Mouse (Mus musculus): ENCODE results near the gene Dnah5. TPM values are rescaled to one million over a fixed set of nuclear protein-coding genes. Genes with fewer than 3 reads are reported as not detected.
"Not testable (repeated sequence)": the region's sequence is repeated elsewhere in the genome, so short reads cannot be mapped to it uniquely, and the experiment has no call there.

Dnah5 gene
- polyA plus RNA-seq, 1 experiment = 0.25 TPM

DNA sequence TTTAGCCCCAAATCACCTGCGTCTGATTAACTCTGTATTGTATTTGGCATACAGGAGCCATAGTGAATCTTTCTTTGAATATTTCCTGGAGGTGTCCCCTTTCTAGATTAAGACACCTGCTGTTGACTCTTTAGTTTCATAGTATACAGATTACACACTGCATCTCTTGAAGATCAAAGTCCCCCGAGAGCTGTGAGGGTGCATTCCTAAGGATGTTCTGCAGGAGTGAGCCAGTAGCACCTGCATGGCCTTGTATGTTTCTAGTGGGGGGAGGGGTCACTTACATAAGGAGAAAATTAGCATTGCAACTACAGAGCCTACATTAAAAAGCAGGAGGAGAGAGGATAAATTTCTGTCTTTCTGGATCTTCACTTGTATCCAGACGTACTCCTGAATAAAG lies 201.1 kb downstream of the Dnah5 start:
- no peak for DNase-seq
- Histone ChIP-seq H3K27ac (ENCODE audit: insufficient read depth, low read length) (no peak overlapping the region), H3K4me3 (replicated peaks; ENCODE audit: insufficient read depth, low read depth, low read length) (no peak overlapping the region), H3K4me1 (ENCODE audit: control insufficient read depth, insufficient read depth, low read length) (no peaks in the 10 kb centered on the region), H3K27me3 (ENCODE audit: control insufficient read depth, insufficient read depth, low read length) (no peaks in the 10 kb centered on the region)
- 91% methylated on average over 3 of the region's 3 CpGs for WGBS
- no peak for TF ChIP-seq CTCF (IDR thresholded peaks at IDR 0.05; ENCODE audit: borderline replicate concordance, insufficient read depth, low read depth, low read length)
- TF ChIP-seq POLR2A (IDR thresholded peaks at IDR 0.05; ENCODE audit: borderline replicate concordance, insufficient read depth, low read length) = no peak

GRCm38 (mm10) chr15:28405136-28405535 lies 201.6 kb downstream of the Dnah5 start:
- H3K27ac ChIP-seq (ENCODE audit: insufficient read depth, low read length) = no peak overlapping the region
- H3K4me1 ChIP-seq (ENCODE audit: control insufficient read depth, insufficient read depth, low read length) = no peaks in the 10 kb centered on the region
- no peaks in the 10 kb centered on the region for H3K27me3 ChIP-seq (ENCODE audit: control insufficient read depth, insufficient read depth, low read length)
- 46% methylated on average over 2 of the region's 2 CpGs for WGBS
- TF ChIP-seq POLR2A (IDR thresholded peaks at IDR 0.05; ENCODE audit: borderline replicate concordance, insufficient read depth, low read length) (no peak), CTCF (IDR thresholded peaks at IDR 0.05; ENCODE audit: borderline replicate concordance, insufficient read depth, low read depth, low read length) (no peak)
- H3K4me3 ChIP-seq (replicated peaks; ENCODE audit: insufficient read depth, low read depth, low read length) = no peak overlapping the region
- DNase-seq = no peak

- no peak for TF ChIP-seq CTCF (IDR thresholded peaks at IDR 0.05; ENCODE audit: borderline replicate concordance, insufficient read depth, low read depth, low read length)
- TF ChIP-seq POLR2A (IDR thresholded peaks at IDR 0.05; ENCODE audit: borderline replicate concordance, insufficient read depth, low read length) = no peak
- WGBS = 24% methylated on average over 4 of the region's 4 CpGs
Measured at GRCm38 (mm10) chr15:28439702-28440101, 236.2 kb downstream of the Dnah5 start.

DNA sequence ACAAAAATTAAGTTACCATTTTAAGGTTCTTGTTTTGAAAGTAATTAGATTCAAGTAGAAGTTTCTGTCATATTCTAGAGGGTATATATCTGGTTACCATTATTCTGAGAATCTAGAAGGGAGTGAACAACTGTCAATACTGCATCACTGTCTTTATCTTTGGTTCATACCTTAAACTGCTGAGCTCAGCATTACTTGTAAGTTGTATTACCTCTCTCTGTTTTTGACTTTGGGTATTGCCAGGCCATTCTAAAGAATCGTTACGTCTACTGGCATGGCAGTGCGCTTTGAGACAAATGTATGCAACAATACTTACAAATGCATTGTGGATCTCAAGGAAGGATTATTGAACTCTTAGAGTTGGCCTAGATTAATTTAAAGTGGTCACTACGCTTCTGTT lies 240.9 kb downstream of the Dnah5 start:
- Histone ChIP-seq H3K4me3 (replicated peaks; ENCODE audit: insufficient read depth, low read depth, low read length) (no peak overlapping the region), H3K27ac (ENCODE audit: insufficient read depth, low read length) (no peak overlapping the region), H3K27me3 (ENCODE audit: control insufficient read depth, insufficient read depth, low read length) (no peaks in the 10 kb centered on the region), H3K4me1 (ENCODE audit: control insufficient read depth, insufficient read depth, low read length) (no peaks in the 10 kb centered on the region; the same call in 1 of the 2 replicates)
- TF ChIP-seq CTCF (IDR thresholded peaks at IDR 0.05; ENCODE audit: borderline replicate concordance, insufficient read depth, low read depth, low read length) (no peak), POLR2A (IDR thresholded peaks at IDR 0.05; ENCODE audit: borderline replicate concordance, insufficient read depth, low read length) (no peak)
- 98% methylated on average over 4 of the region's 4 CpGs for WGBS
- no peak for DNase-seq

More at GRCm38 (mm10) chr15:28439702-28440101, 236.2 kb downstream of the Dnah5 start:
- Histone ChIP-seq H3K27ac (ENCODE audit: insufficient read depth, low read length) (no peak overlapping the region), H3K4me1 (ENCODE audit: control insufficient read depth, insufficient read depth, low read length) (no peaks in the 10 kb centered on the region; the same call in 1 of the 2 replicates), H3K4me3 (replicated peaks; ENCODE audit: insufficient read depth, low read depth, low read length) (no peak overlapping the region), H3K27me3 (ENCODE audit: control insufficient read depth, insufficient read depth, low read length) (no peaks in the 10 kb centered on the region)
- DNase-seq = peak in 1 of 2 experiments; percentile 15

DNA sequence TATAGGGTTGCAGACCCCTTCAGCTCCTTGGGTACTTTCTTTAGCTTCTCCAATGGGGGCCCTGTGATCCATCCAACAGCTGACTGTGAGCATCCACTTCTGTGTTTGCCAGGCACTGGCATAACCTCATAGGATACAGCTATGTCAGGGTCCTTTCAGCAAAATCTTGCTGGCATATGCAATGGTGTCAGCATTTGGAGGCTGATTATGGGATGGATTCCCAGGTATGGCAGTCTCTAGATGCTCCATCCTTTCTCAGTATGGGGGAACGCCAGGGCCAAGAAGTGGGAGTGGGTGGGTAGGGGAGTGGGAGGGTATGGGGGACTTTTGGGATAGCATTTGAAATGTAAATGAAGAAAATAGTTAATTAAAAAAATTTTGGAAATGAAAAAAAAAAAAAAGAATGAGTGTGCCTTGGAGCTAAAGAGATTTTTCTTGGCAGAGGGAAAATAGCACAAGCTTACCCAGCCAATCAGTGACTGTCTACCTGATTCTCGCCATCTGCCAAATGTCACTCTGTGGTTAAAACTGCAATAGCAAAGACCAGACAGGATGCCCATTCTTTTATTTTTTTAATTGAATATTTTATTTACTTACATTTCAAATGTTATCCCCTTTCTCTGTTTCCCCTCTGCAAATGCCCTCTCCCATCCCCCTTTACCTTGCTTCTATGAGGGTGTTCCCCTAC lies 257.7 kb downstream of the Dnah5 start:
- not testable (repeated sequence) for H3K4me3 ChIP-seq (replicated peaks; ENCODE audit: insufficient read depth, low read depth, low read length); H3K27me3 ChIP-seq (ENCODE audit: control insufficient read depth, insufficient read depth, low read length); H3K4me1 ChIP-seq (ENCODE audit: control insufficient read depth, insufficient read depth, low read length)
- 20% methylated on average over 2 of the region's 2 CpGs for WGBS
- peak overlapping the region; percentile 64; the same call in 1 of the 2 replicates for H3K27ac ChIP-seq (ENCODE audit: insufficient read depth, low read length)
- DNase-seq = peak; percentile 28 to 53

GRCm38 (mm10) chr15:28466591-28467247 lies 263.2 kb downstream of the Dnah5 start:
- Histone ChIP-seq H3K27ac (ENCODE audit: insufficient read depth, low read length) (no peak overlapping the region), H3K4me1 (ENCODE audit: control insufficient read depth, insufficient read depth, low read length) (peaks cover under 1% of the 10 kb centered on the region; the same call in 1 of the 2 replicates), H3K4me3 (replicated peaks; ENCODE audit: insufficient read depth, low read depth, low read length) (no peak overlapping the region), H3K27me3 (ENCODE audit: control insufficient read depth, insufficient read depth, low read length) (no peaks in the 10 kb centered on the region)
- TF ChIP-seq CTCF (IDR thresholded peaks at IDR 0.05; ENCODE audit: borderline replicate concordance, insufficient read depth, low read depth, low read length) = no peak
- no peak for TF ChIP-seq POLR2A (IDR thresholded peaks at IDR 0.05; ENCODE audit: borderline replicate concordance, insufficient read depth, low read length)
- 51% methylated on average over 3 of the region's 3 CpGs for WGBS
- no peak for DNase-seq

DNA sequence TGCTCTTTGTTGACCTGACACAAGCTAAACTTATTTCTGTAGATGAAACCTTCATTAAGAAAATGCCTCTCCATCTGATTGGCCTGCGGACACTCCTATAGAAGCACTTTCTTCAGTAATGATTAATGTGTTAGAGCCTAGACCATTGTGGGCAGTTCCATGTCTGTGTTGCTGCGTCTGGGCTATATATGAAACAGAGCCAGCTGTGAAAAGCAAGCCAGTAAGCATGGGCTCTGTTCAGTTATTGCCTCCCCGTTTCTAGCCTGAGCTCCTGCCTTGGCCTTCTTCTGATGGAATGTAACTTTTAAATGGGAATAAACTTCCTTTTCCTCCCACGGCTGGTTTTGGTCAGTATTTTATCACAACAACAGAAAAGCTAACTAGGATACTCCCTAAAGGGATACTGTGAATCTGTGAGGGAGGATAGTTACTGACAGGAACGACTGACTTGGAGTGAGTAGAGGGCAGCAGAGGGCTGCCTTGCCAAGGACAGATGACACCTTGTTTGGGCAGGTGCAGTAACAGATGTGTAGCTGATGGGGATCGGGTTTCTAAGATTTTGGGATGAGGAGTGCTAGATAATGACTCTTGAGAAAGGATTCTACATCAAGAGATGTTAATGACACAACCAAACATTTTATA lies 270.3 kb downstream of the Dnah5 start:
- H3K27ac ChIP-seq (ENCODE audit: insufficient read depth, low read length) = no peak overlapping the region

More for the DNA sequence above, 270.3 kb downstream of the Dnah5 start:
- WGBS = 69% methylated on average over 6 of the region's 6 CpGs
- no peak for TF ChIP-seq POLR2A (IDR thresholded peaks at IDR 0.05; ENCODE audit: borderline replicate concordance, insufficient read depth, low read length)
- no peak for TF ChIP-seq CTCF (IDR thresholded peaks at IDR 0.05; ENCODE audit: borderline replicate concordance, insufficient read depth, low read depth, low read length)
- Histone ChIP-seq H3K4me3 (replicated peaks; ENCODE audit: insufficient read depth, low read depth, low read length) (no peak overlapping the region), H3K27me3 (ENCODE audit: control insufficient read depth, insufficient read depth, low read length) (no peaks in the 10 kb centered on the region), H3K4me1 (ENCODE audit: control insufficient read depth, insufficient read depth, low read length) (no peaks in the 10 kb centered on the region)
- DNase-seq = no peak

Measured in cerebellum, adult 2 months (tissue).